Mouse (Mus musculus) frontal cortex, adult (tissue): Measurements from ENCODE around the gene Trim43c.
"Not testable (repeated sequence)": the region's sequence is repeated elsewhere in the genome, so short reads cannot be mapped to it uniquely, and the experiment has no call there.

Experiments used
- ATAC-seq: cut with Nextera tagmentation; 2 replicates; pipeline ENCODE4 v1.9.2; 2017; ENCODE audit warnings: mild to moderate bottlenecking, moderate library complexity, mixed read lengths; ENCODE audit not compliant: low TSS enrichment

Trim43c gene

GRCm38 (mm10) chr9:88838864-88839263 is at the start of gene Trim43c:
Trim43c (plus strand) TSS chr9:88839164.
- not testable (repeated sequence) for ATAC-seq

GRCm38 (mm10) chr9:88853072-88853471 is 14.1 kb downstream of the Trim43c start:
- ATAC-seq: not testable (repeated sequence)

- peak; percentile 99 for ATAC-seq
Observed at GRCm38 (mm10) chr9:88858566-88859492, 19.9 kb downstream of the Trim43c start.
